Mouse (Mus musculus) kidney, postnatal 36 days (tissue): ENCODE results near the gene Cpe.
"Not testable (repeated sequence)": the region's sequence is repeated elsewhere in the genome, so short reads cannot be mapped to it uniquely, and the experiment has no call there.

ENCODE experiments used
- DNase-seq, 2 experiments: peaks; one replicate each; pipeline ENCODE4 v3.0.0; 2021 to 2022; ENCODE audit warnings: mixed read lengths in 2 of 2

Gene Cpe

DNA sequence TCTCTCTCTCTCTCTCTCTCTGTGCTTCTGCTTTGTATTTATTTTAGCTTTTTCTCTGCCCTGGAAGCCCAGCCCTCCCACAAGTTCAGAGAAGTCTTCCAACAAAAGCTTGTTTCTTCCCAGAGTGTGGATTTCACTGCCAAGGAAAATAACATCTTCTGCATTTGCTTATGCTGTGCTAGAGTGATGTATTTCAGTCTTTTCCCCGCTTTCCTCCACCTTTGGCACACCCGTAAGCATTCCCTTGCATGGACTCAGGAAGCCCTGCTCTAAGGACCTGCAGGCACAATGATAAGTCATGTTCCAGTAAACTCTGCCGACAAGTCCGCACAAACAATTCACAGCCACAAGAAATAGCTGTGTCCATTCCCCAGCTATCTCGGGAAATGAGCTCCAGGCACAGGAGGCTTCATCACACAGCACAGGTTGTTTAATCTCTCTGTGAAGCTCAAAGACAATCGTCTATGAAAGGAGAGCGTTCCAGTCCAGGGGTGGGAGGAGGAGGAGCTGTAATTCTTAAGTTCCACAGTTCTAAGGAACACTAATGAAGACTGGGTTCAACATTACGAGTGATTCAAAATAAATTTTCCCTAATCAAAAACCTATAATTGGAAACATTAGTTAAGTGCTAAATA, 17.8 kb downstream of the Cpe start:
- peak in 1 of 2 experiments; percentile 8 for DNase-seq

DNA sequence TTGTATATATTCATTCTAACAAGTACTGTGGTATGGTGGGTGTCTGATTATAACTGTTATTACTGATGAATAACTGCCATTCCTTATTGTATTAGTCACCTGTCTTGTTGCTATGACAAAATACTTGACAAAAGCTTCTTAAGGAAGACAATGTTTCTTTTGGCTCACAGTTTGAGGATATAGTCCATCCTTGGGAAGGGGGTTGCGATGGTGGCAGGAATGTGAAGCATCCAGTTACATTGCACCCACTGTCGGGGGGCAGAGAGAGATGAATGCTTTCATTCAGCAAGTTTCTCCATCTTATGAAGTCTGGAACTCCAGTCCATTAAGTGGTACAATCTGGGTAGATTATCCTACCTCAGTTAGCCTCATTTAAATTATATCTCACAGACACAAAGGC, 19.9 kb downstream of the Cpe start:
- DNase-seq = no peak

DNA sequence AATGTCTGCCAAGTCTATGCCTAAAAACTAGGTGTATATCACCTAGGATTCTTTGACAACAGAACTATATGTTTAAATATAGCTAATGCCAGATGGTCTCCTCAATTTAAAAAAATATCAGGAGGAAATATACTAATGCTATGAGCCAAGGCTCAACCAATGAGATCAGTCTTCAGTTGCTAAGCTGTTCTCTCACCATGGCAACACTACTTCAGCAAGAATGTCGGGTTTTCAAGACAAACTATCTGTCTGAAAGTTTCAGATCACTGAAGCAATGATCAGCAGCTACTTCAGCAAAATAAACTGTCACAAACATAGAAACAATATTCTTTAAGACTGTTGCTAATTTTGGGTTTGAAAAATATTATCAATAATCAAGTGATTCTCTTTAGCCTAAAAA, 20.9 kb downstream of the Cpe start:
- no peak for DNase-seq

DNA sequence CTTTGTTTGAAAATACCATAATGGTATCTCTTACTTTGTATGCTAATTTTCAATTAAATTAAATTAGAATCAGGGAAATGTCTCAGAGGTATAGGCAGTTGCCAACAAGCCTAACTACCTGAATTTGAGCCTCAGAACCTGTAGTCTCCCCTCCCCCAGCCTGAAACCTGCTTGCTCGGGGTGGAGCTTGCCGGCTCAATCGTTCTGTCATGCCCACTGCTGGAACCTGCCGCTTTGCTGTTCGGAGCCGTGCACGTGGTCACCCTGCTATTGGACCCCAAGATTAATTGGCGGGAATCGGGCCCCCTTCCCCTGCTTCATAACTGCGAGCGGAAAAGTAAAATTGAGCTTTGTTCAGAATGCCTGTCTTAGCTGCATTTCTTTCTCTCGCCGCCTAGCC, 26.5 kb downstream of the Cpe start:
- not testable (repeated sequence) for DNase-seq

DNA sequence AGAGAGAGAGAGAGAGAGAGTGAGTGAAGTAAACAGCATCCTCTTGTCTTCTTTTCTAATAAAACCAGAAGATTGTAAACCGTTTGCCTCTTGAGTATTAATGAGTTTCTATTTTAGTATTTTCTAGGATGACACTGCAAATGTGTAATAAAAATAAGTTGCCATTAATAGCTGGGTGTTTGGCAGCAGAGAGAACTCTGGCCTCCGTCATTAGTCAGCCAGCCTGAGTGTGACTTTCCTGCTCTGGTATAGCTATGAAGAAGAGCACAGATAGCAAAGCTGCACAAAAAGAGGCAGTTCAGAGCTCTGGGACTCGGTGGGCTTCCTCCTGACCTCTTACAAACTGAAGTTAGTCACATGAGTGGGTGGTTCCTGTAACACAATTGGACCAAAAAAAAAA, 27.3 kb downstream of the Cpe start:
- DNase-seq = no peak

DNA sequence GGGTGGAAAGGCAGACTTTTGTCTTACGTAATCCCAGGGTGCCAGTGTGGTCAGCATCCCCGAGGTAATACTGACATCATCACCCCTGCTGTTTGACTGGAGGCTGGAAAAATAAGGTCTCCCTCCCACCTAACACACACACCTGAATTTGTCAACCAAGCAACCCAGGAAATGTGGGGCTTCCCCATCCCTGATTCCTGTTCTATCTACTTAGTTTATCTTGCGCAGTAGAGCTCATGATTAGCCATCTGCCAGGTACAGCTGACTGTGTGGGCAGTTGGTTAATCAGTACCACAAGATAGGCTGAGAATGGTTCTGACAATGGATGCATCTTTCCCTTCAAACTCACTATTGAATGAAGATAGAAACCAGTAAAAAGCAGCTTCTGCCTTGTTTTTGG, 28.0 kb downstream of the Cpe start:
- DNase-seq = no peak

DNA sequence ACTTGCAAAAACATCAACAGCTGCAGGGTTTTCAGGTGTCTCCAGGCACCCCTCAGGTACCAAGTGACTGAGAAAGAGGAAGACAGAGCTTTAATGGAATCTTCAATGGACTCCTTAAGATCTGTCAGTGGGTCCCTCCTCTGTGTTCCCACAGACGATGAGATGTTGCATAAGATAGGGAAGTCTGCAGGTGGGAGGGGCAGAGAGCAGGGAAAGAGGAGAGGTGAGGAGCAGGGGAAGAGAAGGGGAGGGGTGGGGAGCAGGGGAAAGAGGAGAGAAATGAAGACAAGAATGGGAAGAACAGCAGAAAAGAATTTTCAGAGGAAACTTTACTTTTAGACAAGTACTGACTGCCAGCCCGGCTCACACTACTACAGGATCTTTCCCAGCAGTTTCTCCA, 28.5 kb downstream of the Cpe start:
- no peak for DNase-seq

DNA sequence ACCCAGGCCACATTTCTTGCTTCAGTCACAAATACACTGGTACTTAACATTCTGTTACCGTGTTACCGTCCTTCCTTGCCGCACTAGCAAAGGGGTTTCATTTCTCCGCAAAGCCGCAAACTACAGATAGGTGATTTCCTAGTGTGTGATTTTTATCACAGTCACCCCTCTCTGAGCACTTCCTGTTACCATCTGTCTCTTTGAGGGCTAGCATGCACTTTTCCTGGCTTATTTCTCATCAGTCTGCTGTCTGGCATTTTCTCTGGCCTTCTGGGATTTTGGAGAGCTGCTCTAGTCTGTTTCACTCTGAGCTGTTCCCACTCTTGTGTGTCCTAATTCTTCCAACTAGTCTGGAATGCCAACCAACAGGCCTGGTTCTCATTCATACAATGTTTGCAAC, 33.8 kb downstream of the Cpe start:
- no peak for DNase-seq

DNA sequence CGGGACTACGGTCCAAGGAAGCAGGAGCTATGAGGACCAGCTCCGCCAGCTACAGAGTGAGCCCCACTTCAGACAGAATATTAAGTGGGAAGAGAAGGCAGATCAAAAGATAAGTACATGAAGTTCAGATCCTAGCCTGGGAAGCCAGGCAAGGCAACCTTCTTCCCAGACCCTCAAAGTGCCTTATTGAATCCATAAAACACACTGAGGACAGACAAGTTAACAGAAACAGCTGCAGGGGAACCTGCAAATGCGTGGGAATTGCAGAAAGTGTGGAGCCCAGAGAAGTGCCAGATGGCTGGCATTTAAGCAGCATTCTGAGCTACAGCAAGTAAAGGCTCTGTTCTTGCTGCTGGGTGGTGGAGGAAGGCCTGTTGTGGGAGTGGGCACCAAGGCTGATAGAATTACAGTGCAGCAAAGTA, 34.9 kb downstream of the Cpe start:
- DNase-seq = no peak

DNA sequence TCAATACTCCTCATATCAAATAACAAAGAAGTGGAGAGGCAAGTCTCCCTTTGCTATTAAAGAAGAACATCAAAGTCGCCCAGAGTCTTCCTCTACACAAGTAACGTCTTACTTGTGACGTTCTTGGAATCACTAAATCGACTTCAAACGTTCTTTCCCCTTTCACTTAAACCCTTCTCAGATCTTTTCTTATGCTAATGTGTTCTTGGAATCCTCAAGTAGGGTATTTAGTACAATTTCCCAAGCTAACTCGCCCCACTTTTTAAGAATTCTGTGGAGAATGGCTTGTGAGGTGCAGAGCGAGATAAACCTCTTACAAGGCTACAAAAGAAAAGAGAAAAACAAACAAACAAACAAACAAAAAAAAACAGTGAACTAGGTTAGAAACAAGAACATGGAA, 35.3 kb downstream of the Cpe start:
- DNase-seq = no peak

DNA sequence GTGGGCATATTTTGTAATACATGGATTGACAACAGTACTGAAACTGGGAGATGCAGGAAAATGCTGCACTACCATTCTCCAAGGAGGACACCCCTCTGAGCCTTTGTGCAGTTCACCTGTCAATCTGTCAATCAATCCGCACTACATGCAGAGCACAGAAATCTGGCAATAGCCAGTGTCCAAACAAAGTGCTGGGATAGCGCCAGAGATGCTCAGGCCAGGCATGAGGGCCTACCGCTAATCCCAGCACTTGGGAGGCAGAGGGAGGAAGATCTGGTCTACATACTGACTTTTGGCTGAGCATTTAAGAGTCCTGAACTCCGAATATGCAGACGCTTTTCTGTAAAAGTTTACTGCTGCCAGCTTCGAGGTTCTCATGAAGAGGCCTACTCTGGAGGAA, 37.0 kb downstream of the Cpe start:
- DNase-seq = no peak

DNA sequence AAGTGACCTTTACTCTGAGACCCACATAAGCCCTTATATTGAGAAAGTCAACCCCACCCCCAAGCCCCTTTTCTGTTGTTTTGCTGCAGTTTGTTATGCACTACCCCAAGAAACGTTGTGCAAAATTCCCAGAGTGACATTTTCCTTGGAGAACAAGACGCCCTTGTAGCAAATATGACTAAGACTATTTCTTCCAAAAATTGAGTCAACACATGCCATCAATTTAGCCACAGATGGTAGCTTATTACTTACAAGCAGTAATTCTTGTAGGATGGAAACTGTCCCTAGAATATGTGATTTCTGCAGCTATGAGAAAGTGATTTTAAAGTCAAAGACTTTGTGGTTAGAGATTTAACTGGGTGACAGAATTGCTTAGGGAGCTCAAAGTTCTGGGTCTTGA, 37.8 kb downstream of the Cpe start:
- DNase-seq = no peak

DNA sequence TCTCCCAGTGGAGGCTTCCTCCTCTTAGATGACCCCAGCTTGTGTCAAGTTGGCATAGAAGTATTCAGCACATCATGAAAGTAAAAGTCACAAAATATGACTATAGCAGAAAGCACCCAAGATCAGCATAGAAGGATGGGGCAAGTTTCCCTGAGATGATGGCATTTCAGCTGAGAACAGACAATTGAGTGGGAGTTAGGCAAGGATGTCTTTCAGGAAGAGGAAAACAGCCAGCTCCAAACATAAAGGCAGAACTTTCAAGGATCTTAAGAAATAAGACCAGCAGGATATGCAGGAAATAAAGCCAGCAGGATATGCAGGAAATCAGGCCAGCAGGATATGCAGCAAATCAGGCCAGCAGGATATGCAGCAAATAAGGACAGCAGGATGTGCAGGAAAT, 40.6 kb downstream of the Cpe start:
- no peak for DNase-seq

DNA sequence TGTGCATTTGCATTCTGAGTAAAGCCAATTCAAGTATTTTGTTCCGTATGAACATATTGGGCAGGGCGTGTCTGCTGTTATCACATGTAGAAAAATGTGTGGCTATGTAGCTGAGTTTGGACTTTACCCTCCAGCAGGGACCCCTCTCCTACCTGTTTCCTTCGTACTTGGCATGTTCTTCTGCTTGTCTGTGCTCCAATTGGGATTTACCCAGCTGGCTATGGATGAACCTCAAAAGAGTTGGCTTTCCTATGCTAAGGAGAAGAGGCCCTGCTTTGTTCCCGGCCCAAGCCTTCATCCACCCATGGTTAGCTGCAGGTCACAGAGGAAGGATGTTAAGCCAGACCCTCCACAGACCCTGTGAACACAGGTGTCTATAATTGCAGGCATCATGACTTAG, 44.8 kb downstream of the Cpe start:
- no peak for DNase-seq

DNA sequence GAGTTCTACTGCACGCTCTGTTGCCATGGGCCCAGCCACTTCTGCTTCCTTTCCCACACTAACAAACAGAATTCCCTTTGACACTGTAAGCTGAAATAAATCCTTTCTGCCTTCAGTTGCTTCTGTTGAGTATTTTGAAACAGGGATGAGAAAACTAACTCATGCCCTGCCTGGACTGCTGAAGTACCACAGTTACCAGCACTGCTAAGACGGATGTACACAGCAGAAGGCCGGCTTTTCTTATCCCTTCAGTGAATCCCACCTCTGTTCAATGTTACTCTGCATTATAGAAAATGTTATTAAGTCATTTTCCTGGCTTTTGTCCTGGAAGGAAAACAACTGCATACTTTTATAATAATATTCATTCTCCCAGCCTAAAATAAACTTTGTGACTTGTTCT, 45.7 kb downstream of the Cpe start:
- DNase-seq = no peak

DNA sequence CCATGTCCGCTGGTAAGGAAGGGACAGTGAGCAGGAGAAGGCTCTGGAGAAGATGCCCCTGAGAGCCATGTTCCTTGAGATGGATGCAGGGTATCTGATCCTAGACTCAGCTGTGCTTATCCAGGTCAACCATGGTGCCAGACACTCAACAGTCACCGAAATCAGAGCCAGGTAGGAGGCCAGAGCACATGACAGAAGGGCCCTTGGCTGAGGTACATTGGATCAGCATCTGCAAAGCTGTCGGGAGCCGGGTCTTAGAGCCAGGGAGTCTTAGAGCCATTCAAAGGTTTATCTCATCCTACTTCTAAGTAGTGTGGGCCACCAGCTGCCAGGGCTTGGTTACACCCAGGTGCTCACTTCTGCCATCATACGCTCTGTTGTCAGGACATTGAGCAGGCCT, 46.4 kb downstream of the Cpe start:
- DNase-seq = no peak

DNA sequence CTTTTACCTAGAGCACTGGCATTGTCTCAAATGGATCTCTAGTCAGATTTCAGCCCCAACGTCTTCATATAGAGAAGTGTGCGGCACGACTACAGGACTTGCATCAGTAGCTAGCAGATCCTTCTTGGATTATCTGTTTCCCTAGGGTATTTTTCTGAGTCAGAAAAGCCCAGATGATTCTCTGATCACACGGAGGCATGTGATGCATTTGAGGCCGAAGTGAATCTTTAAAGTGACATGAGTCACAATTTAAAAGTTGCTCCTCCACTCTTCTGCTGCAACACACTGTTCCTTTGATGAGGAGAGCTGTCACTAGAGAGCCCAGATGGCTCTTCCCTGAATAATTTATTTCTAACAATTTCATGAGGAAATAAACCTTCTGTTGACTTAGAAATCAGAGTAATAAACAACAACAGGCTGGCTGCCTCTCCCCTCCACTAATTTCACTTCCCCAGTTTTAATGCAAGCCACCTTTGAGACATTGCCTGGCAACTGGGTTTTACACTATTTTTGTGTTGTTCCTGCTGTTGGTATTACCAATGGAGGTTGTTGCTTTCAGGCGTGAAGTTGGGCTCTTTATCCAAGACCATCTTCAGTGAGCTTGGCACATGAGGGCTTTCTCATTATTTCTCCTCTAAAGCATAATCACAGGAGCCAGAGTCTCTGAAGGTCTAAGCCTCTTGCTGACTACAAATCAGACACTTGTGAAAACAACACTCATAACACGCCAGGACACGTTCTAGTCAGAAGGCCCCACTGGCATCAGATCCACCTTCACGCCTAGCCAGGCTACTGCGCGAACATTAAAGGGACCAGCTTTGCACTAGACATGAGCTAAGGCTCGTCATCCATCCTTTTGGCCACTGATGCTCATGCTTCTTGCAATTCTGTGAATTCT, 48.5 kb downstream of the Cpe start:
- DNase-seq = no peak

DNA sequence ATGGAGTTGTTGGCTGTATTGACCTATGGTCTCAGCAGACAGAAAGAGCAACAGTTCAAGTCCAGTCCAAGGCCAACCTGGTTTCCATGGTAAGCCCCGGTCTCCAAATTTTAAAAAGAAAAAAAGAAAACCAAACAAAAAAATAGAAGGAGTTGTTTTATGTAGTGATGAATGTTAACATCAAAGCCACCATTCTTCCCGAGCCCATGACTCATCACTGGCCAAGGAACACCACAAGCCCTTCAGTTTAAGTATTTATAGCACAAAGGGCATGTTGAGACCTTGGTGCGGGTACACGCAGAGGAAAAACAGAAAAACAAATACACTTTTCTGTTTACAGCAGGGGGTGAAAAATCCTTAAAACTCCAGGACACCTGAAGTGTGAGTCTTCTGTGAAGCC, 49.5 kb downstream of the Cpe start:
- no peak for DNase-seq

DNA sequence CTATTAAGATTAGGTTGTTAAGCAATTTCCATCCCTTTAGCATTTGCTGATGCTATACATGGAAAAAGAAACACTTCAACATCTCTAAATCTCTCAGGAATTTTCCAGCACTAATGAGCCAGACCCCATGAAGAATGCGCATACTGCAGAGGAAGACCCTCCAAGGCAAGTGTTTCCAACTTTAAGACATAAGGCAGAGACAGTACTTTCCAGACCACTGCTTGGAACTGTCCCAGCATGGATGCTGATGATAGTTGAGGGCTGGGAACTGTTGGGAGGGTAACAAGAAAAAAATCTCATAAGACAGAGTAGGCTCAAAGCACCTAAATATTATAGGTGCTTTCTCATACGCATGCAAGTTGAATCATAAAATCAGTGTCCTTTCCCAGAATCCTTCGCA, 50.1 kb downstream of the Cpe start:
- no peak for DNase-seq

DNA sequence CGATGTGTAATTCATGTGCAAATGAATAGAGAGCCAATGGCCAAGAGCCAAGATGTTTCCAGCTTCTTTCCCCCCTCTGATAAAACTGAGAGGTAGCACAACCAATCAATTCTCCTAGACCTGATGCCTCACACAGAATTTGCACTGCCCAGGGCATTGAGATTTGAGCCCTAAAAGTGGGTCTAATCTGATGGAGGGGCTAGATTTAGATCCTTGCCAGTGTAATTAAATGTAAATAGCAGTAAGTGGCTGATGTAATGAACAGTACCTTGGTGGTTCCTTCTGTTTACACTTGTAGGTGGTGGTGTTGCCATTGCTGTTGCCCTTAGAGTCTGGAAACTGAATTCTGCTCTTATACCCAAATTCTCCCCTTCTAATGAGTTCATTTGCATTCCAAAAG, 52.3 kb downstream of the Cpe start:
- no peak for DNase-seq

DNA sequence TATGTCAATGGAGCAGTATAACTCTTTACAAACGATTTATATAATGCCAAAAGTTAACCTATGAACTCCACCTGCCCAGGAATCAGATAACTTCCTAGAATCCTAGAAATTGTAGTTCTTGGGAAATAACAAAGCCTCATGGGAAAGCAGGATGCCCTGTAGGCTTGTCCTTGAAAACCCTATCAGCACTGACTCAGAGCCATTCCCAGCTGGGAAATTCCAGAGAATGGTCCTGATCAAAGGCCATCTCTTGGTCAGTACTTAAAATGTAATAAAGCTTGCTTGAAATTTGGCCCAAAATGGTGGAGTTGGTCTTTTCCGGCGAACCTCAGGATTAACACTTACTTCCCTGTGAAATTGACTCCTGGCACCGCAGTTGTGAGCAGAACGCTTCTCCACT, 53.2 kb downstream of the Cpe start:
- DNase-seq = peak in 1 of 2 experiments; percentile 11

DNA sequence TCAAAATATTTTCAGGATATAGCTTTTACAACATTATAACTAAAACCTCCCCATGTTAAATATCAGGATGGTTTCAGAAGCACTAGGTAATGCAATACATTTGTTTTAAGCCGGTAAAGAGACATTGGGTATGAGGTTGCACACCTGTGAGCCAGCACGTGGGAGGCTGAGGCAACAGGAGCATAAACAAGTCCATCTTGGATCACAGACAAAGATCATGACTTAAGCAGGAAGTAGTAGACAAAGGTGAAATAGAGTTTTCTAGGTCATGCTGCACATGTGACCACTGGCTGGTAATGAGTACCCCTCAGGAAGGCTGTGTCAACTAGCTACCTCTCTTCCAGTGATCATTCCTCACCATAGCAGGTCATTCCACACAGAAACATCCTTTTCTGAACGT, 58.0 kb downstream of the Cpe start:
- no peak for DNase-seq

DNA sequence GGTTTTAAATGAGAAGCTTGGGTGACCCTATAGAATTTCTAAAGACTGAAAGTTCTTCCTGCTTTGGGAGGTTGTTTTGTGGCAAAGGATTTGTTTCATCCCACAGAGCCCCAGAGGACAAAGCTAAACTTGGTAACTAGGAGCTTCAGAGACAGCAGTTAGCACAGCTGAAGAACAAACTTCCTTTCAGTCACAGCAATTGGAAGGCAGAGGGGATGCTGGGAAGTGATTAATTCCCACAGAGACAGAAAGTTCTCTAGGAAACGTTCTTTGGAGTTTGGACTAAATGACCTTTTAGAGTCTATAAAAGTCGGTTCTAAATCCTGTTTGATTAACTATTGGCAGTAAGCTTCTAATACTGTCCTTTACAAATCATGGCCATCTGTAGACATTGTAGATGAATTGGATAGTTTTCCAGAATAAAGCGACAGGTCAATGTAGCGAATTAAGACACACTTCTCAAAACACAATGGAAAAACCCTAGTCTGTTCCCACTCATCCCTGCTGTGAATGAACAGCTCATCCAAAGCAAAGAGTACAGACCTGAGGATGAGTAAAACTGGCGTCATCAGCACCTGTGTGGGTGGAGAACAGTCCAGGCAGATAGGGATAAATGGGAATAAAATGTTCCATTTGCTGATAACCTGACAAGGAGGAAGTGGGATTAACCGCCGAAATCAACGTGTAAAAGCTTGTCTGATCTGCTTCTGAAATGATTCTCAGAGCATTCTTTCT, 58.6 kb downstream of the Cpe start:
- no peak for DNase-seq

DNA sequence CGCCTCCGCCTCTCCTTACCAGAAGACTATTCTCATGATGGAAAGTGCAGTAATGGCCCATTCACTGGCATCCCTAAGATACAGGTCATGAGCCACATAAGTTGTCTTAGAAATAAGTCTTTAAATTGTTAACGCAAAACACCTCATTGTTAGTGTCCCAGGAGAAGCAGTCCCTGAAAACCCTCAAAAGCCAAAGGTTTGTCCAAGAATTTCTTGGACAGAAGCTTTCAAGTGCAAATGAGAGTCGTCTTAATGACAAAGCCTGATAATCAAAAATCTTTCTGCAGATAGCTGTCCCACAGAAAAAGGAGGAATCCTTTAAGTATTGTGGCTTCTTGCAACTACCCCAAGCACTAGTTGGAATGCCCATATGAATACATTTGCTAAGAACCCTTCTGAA, 60.7 kb downstream of the Cpe start:
- DNase-seq = no peak
